Mouse (Mus musculus): ENCODE data around the gene Ctu2.

GRCm38 (mm10) chr8:122461473-122462148 is 14.3 kb upstream of the Ctu2 start:
- no peak for TF ChIP-seq POLR2A (IDR thresholded peaks at IDR 0.05; ENCODE audit: low read depth, low read length)
- TF ChIP-seq CTCF (IDR thresholded peaks at IDR 0.05; ENCODE audit: borderline replicate concordance, insufficient read depth, low read length), result no peak
